Mouse (Mus musculus) hindbrain, postnatal 0 days (tissue): Measurements from ENCODE around the gene Spock1. TPM values are rescaled to one million over a fixed set of nuclear protein-coding genes. Genes with fewer than 3 reads are reported as not detected.

Experiments used
- ATAC-seq: fragments of 200-750 bp; cut with Nextera tagmentation; 2 replicates; pipeline ENCODE4 v1.8.0; 2017; ENCODE audit warnings: mild to moderate bottlenecking, moderate TSS enrichment, moderate library complexity
- DNase-seq: peaks from one replicate; pipeline ENCODE4 v3.0.0-alpha.2; 2015; ENCODE audit warnings: low spot score
- H3K27ac ChIP-seq: fragments of 300-500 bp; sonication (generic); 2 replicates; pipeline ENCODE4 v1.5.1; 2014; ENCODE audit warnings: mild to moderate bottlenecking
- H3K27me3 ChIP-seq: fragments of 300-500 bp; sonication (generic); 2 replicates; pipeline ENCODE4 v1.6.1; 2014; ENCODE audit warnings: low read length, mixed read lengths; ENCODE audit not compliant: insufficient read depth
- H3K36me3 ChIP-seq: fragments of 300-500 bp; sonication (generic); 2 replicates; pipeline ENCODE4 v1.6.1; 2014; ENCODE audit warnings: low read length, mixed read lengths; ENCODE audit not compliant: insufficient read depth
- H3K4me1 ChIP-seq: fragments of 300-500 bp; sonication (generic); 2 replicates; pipeline ENCODE4 v1.6.1; 2014; ENCODE audit warnings: antibody characterized with exemption, low read length, mixed read lengths; ENCODE audit not compliant: insufficient read depth
- H3K4me2 ChIP-seq: fragments of 300-500 bp; sonication (generic); 2 replicates; pipeline ENCODE4 v1.6.1; 2014; ENCODE audit warnings: low read depth, mild to moderate bottlenecking, low read length, moderate library complexity, mixed read lengths
- H3K4me3 ChIP-seq: fragments of 300-500 bp; sonication (generic); 2 replicates; pipeline ENCODE4 v1.5.1; 2014; ENCODE audit warnings: low read length
- H3K9ac ChIP-seq: fragments of 300-500 bp; sonication (generic); replicated peaks from 2 replicates; pipeline ENCODE4 v1.6.1; 2014; ENCODE audit warnings: mild to moderate bottlenecking, low read length, moderate library complexity, mixed read lengths
- H3K9me3 ChIP-seq: fragments of 300-500 bp; sonication (generic); 2 replicates; pipeline ENCODE4 v1.6.1; 2016; ENCODE audit warnings: low read length, mixed read lengths
- CTCF ChIP-seq: IDR thresholded peaks from 2 replicates; pipeline ENCODE4 v1.5.1; 2016; ENCODE audit warnings: antibody characterized with exemption, control low read depth, low read depth
- WGBS: fragments of 180-500 bp; shearing (Covaris S2); extraction: QIAGEN DNeasy Blood & Tissue Kit; methylation state at CpG from one replicate; pipeline ENCODE4 v1.1.7; 2014; 5-methylcytosine and 5-hydroxymethylcytosine counted together
- polyA plus RNA-seq: library from polyadenylated mRNA; unstranded; fragments of >200 nt; fragmentation: Nextera tagmentation; extraction: Ambion mirVana; gene quantifications from 2 replicates; pipeline ENCODE4 v1.2.1, GENCODE M21; 2015
- total RNA-seq: library from RNA; depleted of rRNA; stranded (reverse); fragments of >200 nt; gene quantifications from 2 replicates; pipeline ENCODE4 v1.2.3, GENCODE M21; 2014

Spock1 gene
- total and polyA plus RNA-seq, 2 experiments from 2014 or later: 80.3 to 118 TPM

DNA sequence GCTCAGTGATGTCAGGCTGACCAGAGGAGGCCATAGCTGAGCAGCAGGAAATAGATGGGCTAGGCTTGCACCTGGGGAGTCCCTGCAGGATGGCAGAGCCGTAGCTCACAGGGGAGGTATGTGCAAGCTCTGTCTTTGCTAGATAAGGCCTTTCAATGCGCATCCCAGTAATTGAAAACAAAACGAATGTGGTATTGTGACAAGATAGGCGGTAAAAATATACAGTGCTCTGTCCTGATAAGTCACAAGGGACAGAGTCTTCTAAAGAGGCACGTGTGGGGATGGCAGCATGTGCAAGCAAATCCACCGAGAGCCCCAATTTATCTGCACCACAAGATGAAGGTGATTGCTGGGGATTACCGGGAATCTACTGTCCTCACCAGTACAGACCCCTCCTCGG is 279.9 kb downstream of the Spock1 start:
- H3K4me2 ChIP-seq: no peak overlapping the region
- H3K27ac ChIP-seq: no peak overlapping the region
- no peak overlapping the region for H3K9ac ChIP-seq
- H3K27me3 ChIP-seq: no peaks in the 10 kb centered on the region
- DNase-seq (no peak), ATAC-seq (no peak)
- TF ChIP-seq CTCF: no peak
- no peaks in the 10 kb centered on the region for H3K4me1 ChIP-seq
- no peaks in the 10 kb centered on the region for H3K36me3 ChIP-seq
- 72% methylated on average over 8 of the region's 8 CpGs for WGBS
- no peak overlapping the region for H3K4me3 ChIP-seq
- H3K9me3 ChIP-seq: no peaks in the 10 kb centered on the region

- Histone ChIP-seq H3K9ac (no peak overlapping the region), H3K4me2 (no peak overlapping the region), H3K4me1 (no peaks in the 10 kb centered on the region), H3K27ac (no peak overlapping the region), H3K9me3 (no peaks in the 10 kb centered on the region), H3K27me3 (no peaks in the 10 kb centered on the region), H3K36me3 (no peaks in the 10 kb centered on the region), H3K4me3 (no peak overlapping the region)
- ATAC-seq (no peak), DNase-seq (no peak)
- WGBS: 59% methylated on average over 9 of the region's 9 CpGs
- TF ChIP-seq CTCF: no peak
Measured at GRCm38 (mm10) chr13:57626434-57626833, 281.7 kb downstream of the Spock1 start.

- H3K27me3 ChIP-seq: no peaks in the 10 kb centered on the region
- ATAC-seq: no peak
- no peaks in the 10 kb centered on the region for H3K9me3 ChIP-seq
- DNase-seq: no peak
- no peak overlapping the region for H3K4me2 ChIP-seq
- no peaks in the 10 kb centered on the region for H3K36me3 ChIP-seq
- no peak overlapping the region for H3K27ac ChIP-seq
- TF ChIP-seq CTCF: no peak
- H3K4me3 ChIP-seq: no peak overlapping the region
- no peak overlapping the region for H3K9ac ChIP-seq
- H3K4me1 ChIP-seq: no peaks in the 10 kb centered on the region
- WGBS: 40% methylated on average over 7 of the region's 7 CpGs
Measured at GRCm38 (mm10) chr13:57623909-57624481, 284.1 kb downstream of the Spock1 start.

DNA sequence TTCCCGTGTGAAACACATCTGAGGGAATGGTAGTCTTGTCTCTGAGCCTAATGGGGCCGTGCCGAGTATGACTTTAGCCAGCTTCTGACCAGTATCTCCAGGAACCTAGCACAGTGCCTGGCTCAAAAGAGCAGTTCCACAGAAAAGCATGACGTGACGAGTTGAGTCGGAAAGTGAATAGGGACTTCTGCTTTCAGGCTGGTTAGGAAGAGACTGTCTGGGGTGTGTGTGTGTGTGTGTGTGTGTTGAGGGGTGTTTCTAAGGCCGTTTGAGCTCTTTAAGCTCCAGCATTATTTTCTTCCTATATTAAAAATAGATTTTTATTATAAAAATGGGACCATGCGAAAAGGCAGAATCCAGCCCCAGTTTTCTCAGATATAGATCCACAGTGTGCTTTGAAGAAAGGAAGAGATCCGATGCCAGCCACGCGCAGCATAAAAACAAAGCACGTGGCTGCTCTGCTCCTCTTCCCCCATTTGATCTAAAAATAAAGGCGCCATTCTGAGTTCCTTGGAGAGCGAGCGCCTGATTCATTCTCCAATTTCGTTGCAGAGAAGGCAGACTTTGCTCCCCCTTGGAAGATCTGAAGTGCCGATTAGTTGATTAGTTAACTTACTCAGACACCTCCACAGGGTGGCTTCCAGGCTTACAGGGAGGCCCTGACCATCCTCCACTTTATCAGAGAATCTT is 288.9 kb downstream of the Spock1 start:
- no peak for DNase-seq
- Histone ChIP-seq H3K36me3 (no peaks in the 10 kb centered on the region), H3K4me1 (no peaks in the 10 kb centered on the region), H3K4me3 (no peak overlapping the region), H3K4me2 (no peak overlapping the region), H3K9me3 (no peaks in the 10 kb centered on the region), H3K9ac (no peak overlapping the region), H3K27ac (no peak overlapping the region), H3K27me3 (no peaks in the 10 kb centered on the region)
- 67% methylated on average over 17 of the region's 17 CpGs for WGBS
- no peak for ATAC-seq
- no peak for TF ChIP-seq CTCF

GRCm38 (mm10) chr13:57611326-57612171 is 296.6 kb downstream of the Spock1 start:
- Histone ChIP-seq H3K27ac (no peak overlapping the region), H3K4me1 (0 out of 2 replicates have a peak, but pooled peaks cover 3% of the 10 kb centered on the region), H3K36me3 (no peaks in the 10 kb centered on the region), H3K9ac (no peak overlapping the region), H3K9me3 (0 out of 2 replicates have a peak, but pooled peaks cover 4% of the 10 kb centered on the region), H3K4me2 (no peak overlapping the region), H3K4me3 (no peak overlapping the region), H3K27me3 (no peaks in the 10 kb centered on the region)
- DNase-seq: peak; percentile 51
- TF ChIP-seq CTCF: no peak
- 40% methylated on average over 11 of the region's 11 CpGs for WGBS
- no peak for ATAC-seq

DNA sequence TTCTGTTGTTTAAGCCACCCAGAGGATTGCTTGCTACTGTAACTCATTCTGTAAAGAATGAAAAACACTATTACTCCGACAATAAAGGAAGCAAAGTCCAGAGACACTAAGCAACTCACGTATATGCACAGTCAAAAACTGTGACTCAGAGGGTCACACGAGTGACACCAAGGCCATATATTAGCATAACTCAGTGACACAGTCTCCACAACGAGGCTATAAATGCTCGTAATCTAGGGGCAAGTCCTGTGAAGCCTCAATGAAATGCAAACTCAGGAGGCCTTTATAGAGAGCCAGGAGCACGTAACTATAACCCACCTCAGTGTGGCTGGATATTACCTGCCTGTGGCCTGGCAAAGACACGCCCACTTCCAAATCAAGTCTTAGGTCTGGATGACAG is 298.2 kb downstream of the Spock1 start:
- Histone ChIP-seq H3K9ac (no peak overlapping the region), H3K27ac (no peak overlapping the region), H3K9me3 (0 out of 2 replicates have a peak, but pooled peaks cover 4% of the 10 kb centered on the region), H3K4me2 (no peak overlapping the region), H3K4me1 (0 out of 2 replicates have a peak, but pooled peaks cover 3% of the 10 kb centered on the region), H3K27me3 (no peaks in the 10 kb centered on the region), H3K36me3 (no peaks in the 10 kb centered on the region), H3K4me3 (no peak overlapping the region)
- no peak for TF ChIP-seq CTCF
- WGBS: 80% methylated on average over 7 of the region's 7 CpGs
- ATAC-seq (no peak), DNase-seq (no peak)
